Comparison of ENCODE assay signal across 8 mouse cellular contexts in genomic region chr4:48754466-48755171, GRCm38 (mm10).
DNase-seq lines count a peak whose midpoint lies in the region; ATAC-seq lines count a peak whose summit lies in the region.

No protein-coding gene starts in this region.

- peak; percentile 83 for ATAC-seq in heart, embryonic 15.5 days (replicated peaks; ENCODE audit: insufficient number of reproducible peaks, insufficient read depth, low FRiP score, low read depth)
- peak; percentile 70; the same call in 1 of the 2 replicates for ATAC-seq in stomach, embryonic 15.5 days (ENCODE audit: insufficient read depth, low FRiP score, low read depth)

- H3K27me3 ChIP-seq in heart, embryonic 15.5 days = no peaks in the 10 kb centered on the region
- H3K27me3 ChIP-seq in stomach, embryonic 15.5 days (replicated peaks) = no peaks in the 10 kb centered on the region

- 0 out of 2 replicates have a peak overlapping the region, but pooled peaks have one; percentile 7 for H3K9ac ChIP-seq in heart, embryonic 15.5 days
- H3K9ac ChIP-seq in stomach, embryonic 15.5 days = no peak overlapping the region

- no peaks in the 10 kb centered on the region for H3K36me3 ChIP-seq in heart, embryonic 15.5 days
- no peaks in the 10 kb centered on the region for H3K36me3 ChIP-seq in stomach, embryonic 15.5 days

- peak; percentile 4 for DNase-seq in adrenal gland, postnatal 25 days
- DNase-seq in adrenal gland, postnatal 4 days (ENCODE audit: low spot score in 2 of 2) = no peak
- peak; percentile 41 for DNase-seq in urinary bladder, postnatal 14 days (ENCODE audit: low spot score)
- no peak for DNase-seq in urinary bladder, postnatal 10 days (ENCODE audit: low spot score)
- DNase-seq in left cerebral cortex, postnatal 25 days (ENCODE audit: low spot score in 2 of 2) = peak; percentile 75 to 92
- no peak for DNase-seq in retina, postnatal 1 day

- intact Hi-C loops in left cerebral cortex, postnatal 25 days (cut with DNase I) = no loop called here

- H3K9me3 ChIP-seq in heart, embryonic 15.5 days (replicated peaks) = no peaks in the 10 kb centered on the region
- no peaks in the 10 kb centered on the region for H3K9me3 ChIP-seq in stomach, embryonic 15.5 days

- 0 out of 2 replicates have a peak overlapping the region, but pooled peaks have one; percentile 16 for H3K4me3 ChIP-seq in heart, embryonic 15.5 days
- H3K4me3 ChIP-seq in stomach, embryonic 15.5 days (replicated peaks) = no peak overlapping the region

- peak overlapping the region; percentile 73 for H3K27ac ChIP-seq in heart, embryonic 15.5 days
- no peak overlapping the region for H3K27ac ChIP-seq in stomach, embryonic 15.5 days

- 13% methylated on average over 13 of the region's 13 CpGs for WGBS in heart, embryonic 15.5 days
- WGBS in stomach, embryonic 15.5 days = 31% methylated on average over 13 of the region's 13 CpGs

- peak overlapping the region; percentile 42 for H3K4me2 ChIP-seq in heart, embryonic 15.5 days
- no peak overlapping the region for H3K4me2 ChIP-seq in stomach, embryonic 15.5 days

- H3K4me1 ChIP-seq in heart, embryonic 15.5 days (replicated peaks) = peaks cover 26% of the 10 kb centered on the region
- H3K4me1 ChIP-seq in stomach, embryonic 15.5 days = no peaks in the 10 kb centered on the region

Comparison
In these comparisons a context has a peak if more than half of its experiments do, and no peak if none do; other contexts are left out.
1. DNase-seq: peak in adrenal gland, postnatal 25 days (single experiment), urinary bladder, postnatal 14 days (single experiment) and left cerebral cortex, postnatal 25 days (2 of 2); none in adrenal gland, postnatal 4 days (0 of 2), urinary bladder, postnatal 10 days (single experiment) and retina, postnatal 1 day (single experiment).